Comparison of ENCODE assay signal across 36 mouse cellular contexts in genomic region chr19:29384412-29384811, GRCm38 (mm10). TPM values are rescaled to one million over a fixed set of nuclear protein-coding genes. Genes with fewer than 3 reads are reported as not detected.
"Had no signal": no experiment of that assay in that cellular context is flagged by ENCODE, and none has a peak within 500 bp of the region (broad histone marks: within the 10 kb centered on the region; RNA-seq: fewer than 3 reads in every experiment).

No protein-coding gene starts in this region.

- H3K27me3 ChIP-seq: heart, embryonic 12.5 days; hindbrain, embryonic 12.5 days; intestine, embryonic 15.5 days; limb, embryonic 12.5 days; liver, embryonic 13.5 days had no signal

- H3K9ac ChIP-seq: heart, embryonic 12.5 days; hindbrain, embryonic 12.5 days; hindbrain, embryonic 14.5 days; intestine, embryonic 15.5 days; limb, embryonic 12.5 days; liver, embryonic 13.5 days had no signal

- H3K4me1 ChIP-seq: heart, embryonic 12.5 days; hindbrain, embryonic 10.5 days; hindbrain, embryonic 12.5 days; intestine, embryonic 15.5 days; limb, embryonic 10.5 days; limb, embryonic 12.5 days had no signal

- H3K36me3 ChIP-seq: heart, embryonic 12.5 days; hindbrain, embryonic 10.5 days; hindbrain, embryonic 12.5 days; intestine, embryonic 15.5 days; limb, embryonic 10.5 days; limb, embryonic 12.5 days had no signal

- ATAC-seq: hindbrain, embryonic 16.5 days; inflammation-experienced regulatory T-cells, adult 6 months; intestine, embryonic 15.5 days; intestine, postnatal 0 days had no signal

- DNase-seq: gastrocnemius, adult 2 months; gastrocnemius, postnatal 10 days; gastrocnemius, postnatal 25 days; heart, adult 18-20 months; heart, postnatal 10 days; heart, postnatal 4 days; kidney, adult 18-20 months; kidney, adult 8-10 months; kidney, postnatal 10 days; kidney, postnatal 25 days; kidney, postnatal 4 days; liver; liver, embryonic 13.5 days had no signal

- H3K4me3 ChIP-seq: gastrocnemius, adult 2 months; heart, embryonic 12.5 days; hindbrain, embryonic 10.5 days; hindbrain, embryonic 12.5 days; intestine, embryonic 15.5 days; layer of hippocampus, adult 2 months; left cerebral cortex, adult 2 months; limb, embryonic 10.5 days; limb, embryonic 12.5 days; liver, embryonic 13.5 days had no signal

- H3K4me2 ChIP-seq: heart, embryonic 12.5 days; hindbrain, embryonic 12.5 days; hindbrain, embryonic 14.5 days; intestine, embryonic 15.5 days; limb, embryonic 12.5 days; liver, embryonic 11.5 days; liver, embryonic 13.5 days had no signal

- H3K27ac ChIP-seq: gastrocnemius, adult 2 months; hindbrain, embryonic 10.5 days; hindbrain, embryonic 12.5 days; hindbrain, embryonic 14.5 days; intestine, embryonic 15.5 days; layer of hippocampus, adult 2 months; left cerebral cortex, adult 2 months; limb, embryonic 10.5 days; limb, embryonic 12.5 days; liver, embryonic 13.5 days had no signal

- H3K9me3 ChIP-seq: heart, embryonic 12.5 days; hindbrain, embryonic 10.5 days; hindbrain, embryonic 12.5 days; intestine, embryonic 15.5 days; limb, embryonic 10.5 days; limb, embryonic 12.5 days; liver, embryonic 13.5 days had no signal

RNA-seq across cellular contexts. Expression of gene Pdcd1lg2, which starts 26.3 kb away (rescaled TPM):
- total RNA-seq: gastrocnemius, adult 2 months; gastrocnemius, postnatal 10 days; gastrocnemius, postnatal 25 days; gastrocnemius, postnatal 4 days; granulocyte monocyte progenitor cell, adult 5-6 weeks; heart, postnatal 10 days; heart, postnatal 25 days; heart, postnatal 4 days; layer of hippocampus, adult 2 months; layer of hippocampus, postnatal 25 days had no signal
- polyA plus RNA-seq: heart, embryonic 12.5 days; heart, embryonic 14.5 days; hindbrain, embryonic 10.5 days; hindbrain, embryonic 12.5 days; intestine, embryonic 15.5 days; intestine, postnatal 0 days; kidney, embryonic 14.5 days; kidney, embryonic 16.5 days; limb, embryonic 10.5 days; limb, embryonic 12.5 days; limb, embryonic 14.5 days; liver, embryonic 11.5 days had no signal

RNA-seq across cellular contexts. Expression of gene Rln1, which starts 49.9 kb away (rescaled TPM):
- total RNA-seq: gastrocnemius, adult 2 months; gastrocnemius, postnatal 10 days; gastrocnemius, postnatal 25 days; granulocyte monocyte progenitor cell, adult 5-6 weeks; heart, adult 18-20 months; heart, postnatal 10 days; heart, postnatal 25 days had no signal
- polyA plus RNA-seq: heart, embryonic 16.5 days; inflammation-experienced regulatory T-cells, adult 6 months; intestine, postnatal 0 days; kidney, embryonic 14.5 days; liver, embryonic 11.5 days; liver, embryonic 13.5 days had no signal

RNA-seq across cellular contexts. Expression of gene Insl6, which starts 59.3 kb away (rescaled TPM):
- total RNA-seq: gastrocnemius, adult 2 months; gastrocnemius, postnatal 25 days; left cerebral cortex, postnatal 14 days had no signal
